Mouse (Mus musculus): ENCODE results near the gene Evi2b. TPM values are rescaled to one million over a fixed set of nuclear protein-coding genes. Genes with fewer than 3 reads are reported as not detected.

The Evi2b gene
- polyA plus RNA-seq, 1 experiment, result 6.5 TPM

DNA sequence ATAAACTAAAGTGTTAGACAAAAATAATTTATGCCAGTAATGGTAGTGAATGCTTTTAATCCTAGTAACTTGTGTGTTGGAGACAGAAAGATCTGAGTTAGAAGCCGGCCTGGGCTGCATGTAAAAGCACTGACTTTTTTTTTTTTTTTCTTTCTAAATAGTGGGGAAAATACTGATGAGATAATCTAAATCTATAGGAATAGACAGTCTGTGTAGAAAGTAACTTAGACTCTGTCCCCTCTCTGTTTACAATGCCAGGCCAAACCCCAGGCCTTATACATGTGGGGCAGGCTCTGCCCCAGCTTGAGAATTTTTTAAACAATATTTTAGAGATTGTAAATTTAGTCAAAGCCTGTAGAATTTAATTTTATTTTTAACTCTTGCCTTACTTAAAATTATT lies 618 bp downstream of the Evi2b start:
- no peak for DNase-seq (ENCODE audit: low spot score)

DNA sequence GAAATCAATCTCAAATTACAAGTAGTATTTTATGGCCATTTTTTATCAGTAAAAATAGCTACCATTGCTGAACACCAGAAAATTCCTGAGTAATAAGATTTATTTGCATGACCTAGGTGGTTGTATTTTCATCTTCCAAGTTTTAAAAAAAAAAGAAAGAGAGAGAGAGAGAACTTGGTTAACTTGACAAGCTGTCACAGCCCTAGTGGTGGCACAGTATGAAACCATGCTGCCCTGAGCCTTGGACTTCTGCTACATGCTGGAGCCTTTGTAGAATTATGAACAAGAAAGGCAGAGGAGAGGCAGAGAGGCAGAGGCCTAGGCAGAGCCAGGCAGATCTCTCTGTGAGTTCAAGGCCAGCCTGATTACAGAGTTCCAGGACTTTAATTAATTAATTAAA lies 1.6 kb downstream of the Evi2b start:
- no peak for DNase-seq (ENCODE audit: low spot score)

DNA sequence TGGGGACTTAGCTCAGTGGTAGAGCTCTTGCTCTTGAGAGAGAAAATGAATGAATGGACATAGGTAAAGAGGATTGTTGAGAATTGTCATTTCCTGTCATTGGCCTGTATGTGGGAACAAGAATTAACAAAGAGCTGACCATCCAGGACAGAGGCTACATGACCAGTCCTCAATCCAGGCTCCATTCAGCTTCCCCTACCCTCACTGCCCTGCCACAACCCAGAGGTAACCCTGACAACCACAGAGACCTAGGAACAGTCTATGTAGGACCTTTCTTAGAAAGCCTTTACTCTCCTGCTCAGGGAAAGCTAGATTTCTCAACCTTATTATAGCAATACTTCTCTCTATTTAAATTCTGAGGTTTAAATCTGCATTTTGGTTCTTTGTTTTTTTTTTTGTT lies 2.8 kb downstream of the Evi2b start:
- no peak for DNase-seq (ENCODE audit: low spot score)

DNA sequence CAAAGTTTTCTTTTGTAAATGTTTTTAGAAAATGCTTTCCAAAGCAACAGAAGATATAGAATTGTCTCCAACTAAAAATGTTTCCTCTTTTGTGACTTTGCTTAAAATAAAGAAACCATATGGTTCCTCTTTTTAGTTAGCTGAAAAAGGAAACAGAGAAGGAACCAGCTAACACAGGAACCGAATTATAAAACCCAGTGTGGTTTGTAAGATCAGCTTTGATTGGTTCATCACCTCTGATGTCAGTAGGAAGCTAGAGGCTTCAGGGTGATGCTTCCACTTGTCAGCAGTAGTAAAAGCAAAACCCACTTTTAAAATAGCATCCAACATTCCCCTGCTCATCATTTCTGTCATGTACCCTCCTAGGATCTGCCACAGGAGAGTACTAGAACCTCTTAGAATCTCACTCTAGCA lies 3.7 kb downstream of the Evi2b start:
- no peak for DNase-seq (ENCODE audit: low spot score)

DNA sequence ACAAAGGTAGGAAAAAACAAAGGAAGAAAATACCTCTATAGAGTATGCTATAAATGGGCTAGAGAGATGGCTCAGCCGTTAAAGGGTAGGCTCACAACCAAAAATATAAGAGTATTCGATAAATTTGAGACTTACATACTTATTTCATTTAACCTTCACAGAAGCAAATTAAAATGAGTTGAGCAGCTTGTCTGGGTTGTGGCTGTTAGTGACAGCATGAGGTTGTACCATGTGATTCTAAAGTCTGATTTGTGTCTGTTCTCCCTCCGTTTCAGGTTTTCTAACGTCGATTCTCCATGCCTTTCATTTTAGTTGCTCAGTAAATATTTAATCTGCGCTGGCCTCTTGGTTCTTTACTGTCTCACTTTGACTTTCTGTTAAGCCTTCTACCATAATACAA lies 4.3 kb downstream of the Evi2b start:
- no peak for DNase-seq (ENCODE audit: low spot score)

DNA sequence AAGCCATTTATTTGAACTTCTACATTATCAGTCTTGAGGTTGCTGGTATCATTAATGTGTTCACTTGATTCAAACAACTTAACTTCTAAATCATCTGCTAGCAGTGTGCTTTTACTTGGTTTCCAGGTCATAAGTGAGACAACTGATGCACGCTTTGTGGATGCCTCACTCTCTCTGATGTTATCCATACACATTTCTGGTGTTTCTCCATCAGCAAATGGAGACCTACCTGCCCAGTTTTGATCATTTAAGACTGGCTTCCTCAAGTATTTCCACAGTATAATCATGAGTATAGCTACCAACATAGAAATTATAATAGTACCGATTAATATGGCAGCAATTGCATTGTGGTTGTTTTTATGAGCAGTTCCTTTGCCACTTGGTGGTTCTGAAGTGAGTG lies 7.8 kb downstream of the Evi2b start:
- DNase-seq (ENCODE audit: low spot score), result no peak

DNA sequence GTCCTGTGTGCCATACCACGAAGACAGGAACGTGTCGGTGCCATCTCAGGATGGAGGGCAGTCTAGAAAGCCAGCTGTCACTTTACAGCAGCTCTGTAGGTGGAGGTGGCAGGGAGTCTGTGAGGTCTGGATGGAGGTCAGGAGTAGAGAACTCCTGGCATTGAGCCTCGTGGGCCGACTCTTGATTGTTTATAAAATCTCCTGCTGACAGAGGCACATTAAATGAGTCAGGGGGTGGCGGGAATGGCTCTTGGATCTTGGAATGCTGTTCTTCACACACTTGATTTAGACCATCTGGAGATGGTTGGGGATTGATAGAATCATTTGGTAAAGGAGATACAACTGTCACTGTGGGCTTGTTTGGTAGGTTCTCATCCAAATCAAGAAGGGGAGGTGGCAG lies 8.2 kb downstream of the Evi2b start:
- DNase-seq (ENCODE audit: low spot score), result no peak

DNA sequence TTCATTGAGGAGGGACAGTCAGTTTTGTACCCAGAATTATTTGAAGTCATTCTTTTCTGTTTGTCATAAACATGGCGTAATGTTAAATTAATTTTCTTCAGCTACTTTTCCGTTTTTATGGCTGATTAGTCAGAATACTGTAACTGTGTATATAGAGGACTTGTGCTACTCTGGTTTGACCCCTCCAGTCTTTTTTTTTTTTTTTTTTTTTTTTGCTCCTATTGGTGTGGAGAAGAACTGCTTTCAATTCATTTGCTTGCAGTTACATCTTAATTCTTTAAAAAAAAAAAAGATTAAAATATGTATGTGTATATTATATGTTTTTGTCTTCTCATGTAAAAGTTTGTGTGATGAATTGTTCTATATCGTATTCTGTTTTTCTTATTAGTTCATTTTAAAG lies 11.6 kb downstream of the Evi2b start:
- no peak for DNase-seq (ENCODE audit: low spot score)

DNA sequence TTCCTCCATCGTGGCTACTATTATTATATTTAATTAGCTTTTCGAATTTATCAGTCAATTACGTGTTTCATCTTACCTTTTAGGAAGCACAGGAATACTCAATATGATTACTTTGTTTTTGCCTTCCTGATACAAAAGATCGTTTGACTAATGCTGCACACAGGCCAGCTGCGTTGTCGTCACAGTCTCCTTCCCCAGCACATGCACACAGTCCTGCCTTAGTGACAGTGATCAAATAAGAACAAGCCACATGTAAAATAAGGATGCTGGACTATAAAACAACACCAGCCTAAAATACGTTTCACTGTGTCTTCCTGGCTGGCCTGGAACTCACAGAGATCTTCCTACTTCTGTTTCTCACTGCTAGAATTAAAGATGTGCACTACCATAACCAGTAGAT lies 19.1 kb downstream of the Evi2b start:
- no peak for DNase-seq (ENCODE audit: low spot score)

DNA sequence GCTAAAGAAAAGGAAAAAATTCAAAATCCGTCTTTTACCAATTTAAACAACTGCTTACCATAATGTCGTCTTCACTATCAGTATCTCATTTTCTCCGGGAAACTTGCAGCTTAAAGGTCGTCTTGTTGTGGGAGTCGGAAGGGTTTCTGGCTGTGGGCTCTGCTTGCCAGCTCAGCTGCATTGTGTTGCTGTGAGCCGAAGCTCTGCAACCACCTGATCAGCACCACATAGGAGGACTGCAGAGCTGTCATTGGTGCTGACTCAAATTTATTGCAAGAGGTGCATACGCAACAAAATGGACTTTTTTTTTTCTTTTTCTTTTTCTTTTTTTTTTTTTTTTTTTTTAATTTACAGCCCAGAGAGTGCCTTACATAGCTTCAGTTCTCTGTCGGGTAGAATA lies 19.7 kb downstream of the Evi2b start, which contains the start of gene Omg:
TSS of gene Omg (minus strand) at position 240 of the 400 bp plus-strand sequence.
- no peak for DNase-seq (ENCODE audit: low spot score)

DNA sequence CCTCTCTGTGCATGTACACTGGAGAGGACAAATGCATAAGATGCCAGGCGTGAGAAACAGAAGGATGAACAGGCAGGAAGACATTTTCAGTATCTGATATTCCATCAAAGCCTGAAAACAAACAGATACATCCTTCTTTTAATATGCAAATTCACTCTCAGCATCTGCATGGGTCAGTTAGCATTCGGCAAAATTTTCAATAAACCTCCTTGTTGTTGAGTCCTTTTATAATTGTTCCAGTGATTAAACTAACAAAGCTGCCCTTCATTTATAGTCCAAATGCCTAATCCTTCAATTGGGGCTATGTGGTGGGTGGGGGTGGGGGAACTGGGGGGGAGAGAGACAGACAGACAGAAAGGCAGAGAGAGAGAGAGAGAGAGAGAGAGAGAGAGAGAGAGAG lies 20.6 kb downstream of the Evi2b start:
- no peak for DNase-seq (ENCODE audit: low spot score)

DNA sequence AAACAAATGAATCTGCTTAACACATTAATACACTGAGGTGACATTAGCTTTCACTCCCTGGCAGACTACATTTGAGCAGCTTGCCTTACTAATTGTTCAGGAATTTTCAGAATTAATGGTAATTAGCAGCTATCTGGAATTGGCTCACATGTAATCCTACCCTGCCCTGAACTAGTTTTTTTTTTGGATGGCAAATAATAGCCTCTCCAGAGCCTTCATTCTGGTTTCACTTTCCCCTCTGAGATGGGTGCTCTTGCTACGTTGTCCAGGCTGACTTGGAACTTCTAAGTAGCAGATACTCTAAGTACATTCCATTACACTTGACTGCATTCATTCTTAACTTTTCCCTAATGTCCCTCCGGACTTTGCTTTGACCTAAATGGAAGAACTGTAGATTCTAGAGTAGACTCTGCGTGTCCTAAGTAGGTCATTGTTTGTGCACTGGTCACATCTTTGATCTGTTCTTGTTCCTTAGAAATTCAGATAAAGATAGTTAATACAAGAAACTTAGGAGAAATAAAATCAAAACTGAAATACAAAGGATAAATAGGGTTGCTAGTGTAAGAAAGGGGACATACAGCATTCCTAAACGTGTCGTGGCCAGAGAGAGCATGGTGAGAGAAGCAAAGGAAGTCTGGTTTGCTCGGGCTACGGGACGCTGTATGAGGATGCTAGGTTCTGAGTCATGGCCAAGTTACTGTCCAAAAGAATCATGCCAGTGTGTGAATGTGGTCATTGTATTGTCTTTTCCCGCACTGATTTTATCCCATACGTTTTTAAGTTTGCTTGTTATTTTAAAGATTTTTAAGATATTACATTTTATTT lies 28.4 kb downstream of the Evi2b start:
- DNase-seq (ENCODE audit: low spot score), result no peak

DNA sequence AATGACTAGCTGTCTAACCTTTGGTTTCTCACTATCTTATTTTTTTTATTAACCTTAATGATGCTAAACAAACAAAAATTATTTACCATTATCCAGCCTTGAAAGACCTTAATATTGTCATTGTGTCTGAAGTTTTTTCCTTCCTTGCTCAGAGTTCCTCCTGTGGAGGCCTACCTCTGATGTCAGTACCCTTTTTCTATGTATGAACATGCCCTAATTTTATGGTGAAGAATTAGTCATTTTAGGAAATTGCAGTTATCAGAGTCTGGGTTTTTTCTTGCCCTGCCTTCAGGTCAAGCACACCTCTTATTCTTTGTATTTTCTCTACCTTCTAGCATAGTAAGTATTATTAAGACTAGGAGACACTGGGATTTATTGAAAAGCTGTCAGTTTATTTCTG lies 38.8 kb downstream of the Evi2b start:
- DNase-seq (ENCODE audit: low spot score), result no peak

DNA sequence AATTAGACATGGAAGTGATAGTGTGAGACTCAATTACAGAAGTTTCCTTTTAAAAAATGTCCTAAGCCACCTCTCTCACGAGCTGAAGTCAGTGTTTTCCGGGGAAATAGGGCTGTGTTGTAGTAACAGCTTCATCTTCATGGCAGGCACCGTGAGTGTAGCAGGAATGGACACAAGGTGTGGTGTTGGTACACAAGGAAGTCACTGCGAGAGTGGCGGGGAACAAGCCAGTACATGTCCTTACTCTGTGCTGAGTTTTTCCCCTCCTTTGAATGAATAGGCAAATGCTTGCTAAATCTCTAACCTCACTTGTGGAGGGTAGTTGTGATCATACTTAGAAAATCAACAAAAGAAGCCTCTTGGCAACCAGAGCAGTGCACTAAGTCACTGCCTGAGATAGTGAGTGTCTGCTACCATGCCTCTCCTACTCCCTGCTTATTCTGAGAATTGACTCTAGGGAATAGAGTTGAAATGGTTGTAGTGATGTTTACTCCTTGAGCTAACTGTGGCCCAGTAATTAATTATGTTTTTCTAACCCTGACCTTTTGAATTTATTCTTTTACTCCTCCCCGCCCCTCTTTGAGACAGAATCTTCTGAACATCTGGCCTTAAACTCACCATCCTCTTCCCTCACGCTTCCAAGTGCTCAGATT lies 39.6 kb downstream of the Evi2b start:
- peak; percentile 21 for DNase-seq (ENCODE audit: low spot score)

DNA sequence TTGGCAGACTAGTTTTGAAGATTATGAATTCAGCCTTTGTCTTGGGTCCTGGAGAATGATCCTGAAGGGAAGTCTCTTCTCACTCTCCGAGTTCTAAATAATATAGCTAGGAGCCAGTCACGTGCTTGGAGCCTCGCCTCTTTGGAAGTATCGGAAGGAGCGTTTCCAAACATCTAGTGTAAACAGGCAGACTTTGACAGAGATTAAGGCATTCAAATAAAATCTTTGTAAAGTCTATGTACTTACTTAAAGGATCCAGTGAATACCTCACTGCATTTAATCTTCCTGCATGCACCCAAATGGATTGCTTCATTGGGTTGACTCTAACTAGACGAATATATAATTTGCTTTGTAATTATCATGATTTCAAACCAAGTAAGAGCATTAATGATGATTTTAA lies 40.2 kb downstream of the Evi2b start:
- no peak for DNase-seq (ENCODE audit: low spot score)

DNA sequence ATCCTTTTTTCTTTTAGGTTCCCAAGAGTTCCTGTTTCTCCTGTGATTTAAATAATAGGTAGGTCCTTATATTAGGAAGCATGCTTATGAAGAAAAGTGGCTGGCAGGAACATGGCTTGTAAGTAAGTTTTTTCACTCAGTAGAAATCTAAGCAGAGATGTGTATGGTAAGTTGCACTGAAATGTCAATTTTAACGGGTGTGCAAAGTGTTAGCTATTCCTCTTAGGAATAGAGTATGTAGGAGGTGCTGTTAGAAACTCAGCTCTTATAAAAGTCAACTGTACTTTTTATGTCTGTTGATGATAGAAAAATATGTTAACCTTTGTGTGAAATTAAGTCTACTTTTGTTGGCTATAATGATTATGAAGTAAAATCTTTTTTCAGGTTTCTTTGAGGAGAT lies 55.5 kb downstream of the Evi2b start:
- DNase-seq (ENCODE audit: low spot score), result no peak

Other genes starting within 250 kb of the Evi2b start
- gene Gm9964, start 226.9 kb downstream of the Evi2b start, polyA plus RNA-seq (2012; rRNA removed), result not detected in 2 replicates
- 16.8 and 19.7 TPM in 2 replicates for gene Nf1, start 184.1 kb downstream of the Evi2b start, polyA plus RNA-seq (2012; rRNA removed)
- 0.06 and 0.07 TPM in 2 replicates for gene Omg, start 19.7 kb downstream of the Evi2b start, polyA plus RNA-seq (2012; rRNA removed)
- 0.50 TPM in 2 replicates for gene Evi2, start 6.8 kb upstream of the Evi2b start, polyA plus RNA-seq (2012; rRNA removed)
- gene Evi2a, start 6.8 kb upstream of the Evi2b start, polyA plus RNA-seq (2012; rRNA removed), result 13.6 and 15.8 TPM in 2 replicates
- 0.74 and 0.81 TPM in 2 replicates for gene Rab11fip4, start 67.5 kb upstream of the Evi2b start, polyA plus RNA-seq (2012; rRNA removed)

Data from urinary bladder, adult 2 months (tissue).